17 mouse cellular contexts compared by ENCODE assay signal in the genomic region with DNA sequence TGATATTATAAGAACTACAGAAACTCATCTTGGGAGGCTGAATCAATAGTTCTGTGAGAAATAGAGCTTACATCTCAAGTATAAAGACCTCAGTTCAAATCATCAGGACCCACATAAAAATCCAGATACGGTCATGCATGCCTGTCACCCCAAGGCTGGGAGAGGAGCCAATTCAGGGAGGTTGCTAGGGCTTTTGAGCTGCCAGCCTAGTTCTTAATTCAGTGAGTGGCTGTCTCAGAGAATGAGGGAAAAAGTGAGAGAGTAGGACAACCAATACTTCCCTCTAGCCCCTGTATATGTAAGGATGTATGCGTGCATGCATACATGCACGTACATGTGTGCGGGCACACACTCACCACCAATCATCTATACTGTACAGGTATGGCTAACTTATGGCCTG.
DNase-seq lines count a peak whose midpoint lies in the region; TF ChIP-seq lines count a peak whose summit lies in the region.
"Had no signal": no experiment of that assay in that cellular context is flagged by ENCODE, and none has a peak within 500 bp of the region (broad histone marks: within the 10 kb centered on the region; RNA-seq: fewer than 3 reads in every experiment).

No protein-coding gene starts in this region.

- no peak for TF ChIP-seq CTCF in left cerebral cortex, adult 2 months (IDR thresholded peaks at IDR 0.05)

- peak; percentile 50 to 65 for DNase-seq in cerebellum, postnatal 10 days
- no peak for DNase-seq in cerebellum, postnatal 36 days
- DNase-seq in heart, adult 11 months: peak; percentile 85
- DNase-seq in heart, postnatal 36 days: no peak
- DNase-seq in left cerebral cortex, postnatal 4 days: peak; percentile 40
- DNase-seq in left cerebral cortex, adult 2 months (ENCODE audit: extremely low spot score in 1 of 2, low spot score in 2 of 2): no peak
- DNase-seq in Muller cell, postnatal 12 days (ENCODE audit: inconsistent ontology term): peak; percentile 2
- DNase-seq: adrenal gland, postnatal 14 days; B cell, adult 2 months; cerebellum, adult 2 months; gastrocnemius, postnatal 10 days; heart, adult 2 months; heart, postnatal 14 days had no signal

- H3K4me3 ChIP-seq in left cerebral cortex, adult 2 months: no peak overlapping the region
- H3K4me3 ChIP-seq: embryonic facial prominence, embryonic 13.5 days; forebrain, embryonic 15.5 days; heart, adult 2 months; heart, embryonic 15.5 days; hindbrain, embryonic 15.5 days had no signal

- intact Hi-C loops in heart, postnatal 36 days (cut with DNase I): no loop called here
- intact Hi-C loops in left cerebral cortex, postnatal 4 days (cut with DNase I): no loop called here
- intact Hi-C loops in left cerebral cortex, adult 2 months (cut with DNase I): no loop called here

- no peak overlapping the region for H3K27ac ChIP-seq in left cerebral cortex, adult 2 months
- H3K27ac ChIP-seq: embryonic facial prominence, embryonic 13.5 days; forebrain, embryonic 15.5 days; heart, adult 2 months; heart, embryonic 15.5 days; hindbrain, embryonic 15.5 days had no signal

Comparison
In these comparisons a context has a peak if more than half of its experiments do, and no peak if none do; other contexts are left out.
1. DNase-seq: peak in cerebellum, postnatal 10 days (2 of 2), heart, adult 11 months (single experiment), left cerebral cortex, postnatal 4 days (single experiment) and Muller cell, postnatal 12 days (single experiment); none in cerebellum, postnatal 36 days (0 of 2), heart, postnatal 36 days (0 of 2) and left cerebral cortex, adult 2 months (0 of 2).